Mouse (Mus musculus) liver, embryonic 11.5 days (tissue): Measurements from ENCODE around the gene Zbtb8os. TPM values are rescaled to one million over a fixed set of nuclear protein-coding genes. Genes with fewer than 3 reads are reported as not detected.

Experiments used
- ATAC-seq: fragments of 200-750 bp; cut with Nextera tagmentation; replicated peaks from 2 replicates; pipeline ENCODE4 v1.8.0; 2017; ENCODE audit warnings: moderate number of reproducible peaks, mild to moderate bottlenecking, moderate TSS enrichment, moderate library complexity; ENCODE audit not compliant: low FRiP score
- DNase-seq: peaks from one replicate; pipeline ENCODE4 v3.0.0-alpha.2; 2017; ENCODE audit warnings: low spot score
- H3K27ac ChIP-seq: fragments of 300-500 bp; sonication (generic); 2 replicates; pipeline ENCODE4 v1.5.1; 2014; ENCODE audit warnings: mild to moderate bottlenecking, low read depth, low read length, control low read depth
- H3K27me3 ChIP-seq: fragments of 300-500 bp; sonication (generic); replicated peaks from 2 replicates; pipeline ENCODE4 v1.6.1; 2014; ENCODE audit warnings: low read length, mixed read lengths; ENCODE audit not compliant: control insufficient read depth, insufficient read depth
- H3K36me3 ChIP-seq: fragments of 300-500 bp; sonication (generic); 2 replicates; pipeline ENCODE4 v1.6.1; 2014; ENCODE audit warnings: mild to moderate bottlenecking, low read length, moderate library complexity, mixed read lengths; ENCODE audit not compliant: control insufficient read depth, insufficient read depth
- H3K4me1 ChIP-seq: fragments of 300-500 bp; sonication (generic); replicated peaks from 2 replicates; pipeline ENCODE4 v1.6.1; 2014; ENCODE audit warnings: low read length, mixed read lengths; ENCODE audit not compliant: control insufficient read depth, insufficient read depth
- H3K4me2 ChIP-seq: fragments of 300-500 bp; sonication (generic); 2 replicates; pipeline ENCODE4 v1.6.1; 2014; ENCODE audit warnings: mild to moderate bottlenecking, control low read depth, moderate library complexity
- H3K4me3 ChIP-seq: fragments of 300-500 bp; sonication (generic); 2 replicates; pipeline ENCODE4 v1.5.1; 2014; ENCODE audit warnings: low read depth, low read length, control low read depth
- H3K9ac ChIP-seq: fragments of 300-500 bp; sonication (generic); 2 replicates; pipeline ENCODE4 v1.6.1; 2014; ENCODE audit warnings: low read depth, low read length, control low read depth
- H3K9me3 ChIP-seq: fragments of 300-500 bp; sonication (generic); 2 replicates; pipeline ENCODE4 v1.6.1; 2016; ENCODE audit warnings: low read length, inconsistent platforms, mixed read lengths; ENCODE audit not compliant: control insufficient read depth
- WGBS: fragments of 180-500 bp; shearing (Covaris S2); extraction: QIAGEN DNeasy Blood & Tissue Kit; methylation state at CpG from one replicate; pipeline ENCODE4 v1.1.7; 2014; 5-methylcytosine and 5-hydroxymethylcytosine counted together
- polyA plus RNA-seq: library from polyadenylated mRNA; unstranded; fragments of >200 nt; fragmentation: Nextera tagmentation; extraction: Ambion mirVana; gene quantifications from 2 replicates; pipeline ENCODE4 v1.2.1, GENCODE M21; 2014

Gene Zbtb8os
- polyA plus RNA-seq: 42.2 and 53.9 TPM in 2 replicates

DNA sequence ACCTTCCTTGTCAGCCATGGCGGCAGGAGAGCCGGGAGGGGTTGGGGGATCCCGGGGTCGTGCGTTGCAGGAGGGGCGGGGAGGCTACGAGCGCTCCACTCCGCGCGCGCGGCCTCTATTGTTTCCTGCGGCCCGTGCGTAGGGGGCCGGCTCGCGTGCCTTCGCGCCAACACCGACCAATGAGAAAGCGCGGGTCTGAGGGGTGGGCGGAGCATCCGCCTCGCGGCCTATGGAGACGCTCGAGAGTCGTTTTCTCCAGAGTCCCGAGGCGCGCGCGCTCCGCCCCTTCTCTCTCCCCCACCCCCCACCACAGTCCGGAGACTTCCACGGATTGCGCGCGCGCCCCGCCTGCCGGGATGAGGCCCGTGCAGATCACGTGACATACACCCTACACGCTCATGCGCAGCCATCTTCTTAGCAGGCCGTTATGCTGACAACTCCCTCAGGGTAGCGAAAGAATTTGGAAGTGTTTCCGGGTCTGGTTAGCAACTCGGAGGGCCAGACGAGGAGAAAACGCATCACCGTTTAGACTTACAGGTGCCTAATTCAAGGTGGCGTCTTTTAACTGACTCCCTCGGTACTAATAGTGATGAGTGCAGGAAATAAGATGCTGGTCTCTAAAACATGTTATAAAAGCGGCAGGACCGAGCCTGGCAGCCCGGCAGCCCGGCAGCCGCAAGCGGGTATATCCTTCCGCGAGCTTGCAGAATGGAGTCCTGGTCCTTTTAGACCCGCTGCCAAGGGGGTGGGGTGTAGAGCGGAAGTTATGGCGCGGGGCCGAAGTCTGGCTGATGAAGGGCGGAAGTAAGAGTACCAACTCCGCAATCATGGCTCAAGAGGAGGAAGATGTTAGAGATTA is at the start of gene Zbtb8os, which contains the start of gene Rbbp4:
Gene Zbtb8os (plus strand): TSS at position 480 of the 859 bp plus-strand sequence.
Gene Rbbp4 (minus strand): TSS at position 155 of the 859 bp plus-strand sequence.
- under 1% methylated on average over 71 of the region's 73 CpGs for WGBS
- H3K36me3 ChIP-seq: peaks cover 11% of the 10 kb centered on the region; the same call in 1 of the 2 replicates
- no peaks in the 10 kb centered on the region for H3K9me3 ChIP-seq
- peak within 1 kb of the TSS; percentile 97 for H3K4me3 ChIP-seq
- ATAC-seq (peak; percentile 94), DNase-seq (peak; percentile 99)
- peak within 1 kb of the TSS; percentile 91 for H3K9ac ChIP-seq
- H3K4me2 ChIP-seq: peak within 1 kb of the TSS; percentile 89
- peak within 1 kb of the TSS; percentile 98 for H3K27ac ChIP-seq
- no peaks in the 10 kb centered on the region for H3K27me3 ChIP-seq
- peaks cover 51% of the 10 kb centered on the region for H3K4me1 ChIP-seq

DNA sequence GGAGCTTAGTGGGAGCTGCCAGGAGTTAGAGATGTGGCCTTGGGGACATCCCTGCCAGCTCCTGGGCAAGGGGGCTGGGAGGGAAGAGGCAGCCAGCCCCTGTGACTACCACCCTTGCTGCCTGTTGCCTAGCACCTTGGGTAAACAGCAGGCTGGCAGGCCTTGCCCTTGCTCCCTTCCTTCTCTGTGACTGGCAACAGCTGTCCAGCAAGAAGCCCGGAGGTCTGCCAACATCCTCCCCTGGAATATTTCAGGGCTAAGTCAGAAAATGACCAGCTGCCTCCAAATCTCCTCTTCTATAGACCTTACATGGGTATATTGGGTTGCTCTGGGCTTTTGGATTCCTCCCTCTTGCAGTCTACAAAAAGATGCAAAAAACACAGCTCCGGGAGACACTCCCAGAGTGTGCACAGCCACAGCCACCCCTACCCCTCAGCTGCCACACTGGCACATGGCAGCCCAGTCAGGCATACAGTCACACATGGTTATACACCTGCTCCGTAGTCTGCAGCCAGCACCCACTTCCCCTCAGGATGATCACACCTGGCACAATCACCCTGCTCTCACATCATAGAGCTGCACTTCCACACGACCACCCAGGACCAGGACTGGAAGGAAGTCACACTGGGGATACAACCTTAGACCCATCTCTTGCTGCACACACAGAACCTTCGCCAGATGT is 49.4 kb upstream of the Zbtb8os start:
- Histone ChIP-seq H3K36me3 (no peaks in the 10 kb centered on the region), H3K4me2 (no peak overlapping the region), H3K27ac (no peak overlapping the region), H3K9ac (no peak overlapping the region), H3K4me1 (peaks cover 13% of the 10 kb centered on the region), H3K4me3 (no peak overlapping the region), H3K9me3 (no peaks in the 10 kb centered on the region), H3K27me3 (peaks cover 35% of the 10 kb centered on the region)
- WGBS: 59% methylated on average over 5 of the region's 5 CpGs
- no peak for DNase-seq
- no peak for ATAC-seq

DNA sequence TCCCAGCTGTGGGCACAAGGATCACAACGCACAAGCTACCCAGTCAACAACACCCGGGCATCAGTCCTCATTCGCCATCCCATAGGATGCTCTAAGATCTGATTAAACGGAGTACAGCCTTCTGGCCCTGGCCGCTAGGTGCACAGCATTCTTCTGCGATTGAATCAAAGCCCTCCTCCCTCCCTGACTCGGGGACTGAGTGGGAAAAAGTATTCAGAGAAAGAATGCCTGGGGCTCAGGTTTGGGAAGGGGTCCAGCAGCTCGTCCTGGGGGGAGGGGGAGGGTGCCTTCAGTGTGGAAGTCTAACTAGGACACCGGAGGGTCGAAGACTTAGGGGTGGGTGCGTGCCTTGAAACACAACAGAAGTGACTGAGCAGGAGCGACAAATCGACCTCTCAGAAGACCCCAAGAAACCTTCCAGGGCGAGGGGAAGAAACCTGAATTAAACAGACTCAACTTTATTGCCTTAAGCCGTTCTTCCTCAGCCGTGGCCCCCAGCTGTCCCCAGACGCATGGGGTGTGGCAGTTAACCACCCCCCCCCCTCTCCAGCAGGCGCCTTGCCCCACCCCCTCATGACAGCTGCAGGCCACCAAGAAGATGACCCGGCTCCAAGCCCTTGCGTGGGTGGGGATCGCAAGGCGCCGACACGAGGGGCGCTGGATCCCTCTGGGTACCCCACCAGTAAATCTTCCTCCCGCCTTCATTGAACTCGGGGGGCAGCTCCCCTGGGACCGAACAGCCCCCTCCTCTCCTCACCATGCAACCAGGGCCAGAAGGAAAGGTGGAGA is 48.6 kb upstream of the Zbtb8os start:
- Histone ChIP-seq H3K36me3 (no peaks in the 10 kb centered on the region), H3K27ac (no peak overlapping the region), H3K4me1 (peaks cover 13% of the 10 kb centered on the region), H3K9me3 (no peaks in the 10 kb centered on the region), H3K4me2 (peak overlapping the region; percentile 99), H3K9ac (peak overlapping the region; percentile 56; the same call in 1 of the 2 replicates), H3K27me3 (peaks cover 35% of the 10 kb centered on the region), H3K4me3 (peak overlapping the region; percentile 64)
- ATAC-seq: no peak
- 5% methylated on average over 28 of the region's 28 CpGs for WGBS
- DNase-seq: no peak

DNA sequence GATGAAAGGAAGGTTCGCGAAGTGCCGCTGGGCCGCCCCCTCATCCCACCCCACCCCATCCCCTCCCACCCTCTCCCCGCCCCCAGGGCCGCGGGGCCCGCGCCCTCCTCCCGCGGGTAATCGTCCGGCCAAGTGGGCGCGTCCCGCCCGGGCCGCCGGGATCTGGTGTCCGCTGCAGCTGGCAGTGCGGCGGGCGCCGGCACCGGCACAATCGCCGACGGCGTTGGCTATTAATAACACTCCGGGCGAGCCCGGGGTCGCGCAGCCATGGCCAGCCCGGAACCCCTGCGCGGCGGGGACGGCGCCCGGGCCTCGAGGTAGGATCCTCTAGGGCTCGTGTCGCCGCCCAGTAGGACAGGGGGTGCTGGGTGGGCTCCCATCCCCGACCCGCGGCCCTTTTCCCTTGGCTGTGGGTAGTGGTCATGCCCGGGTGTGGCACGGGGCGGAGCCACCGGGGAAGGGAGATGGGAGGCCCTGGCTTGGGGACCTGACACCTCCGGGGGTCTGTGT is 48.0 kb upstream of the Zbtb8os start, which contains the start of gene Sync:
Gene Sync (plus strand): TSS at position 146 of the 510 bp plus-strand sequence.
- H3K9me3 ChIP-seq: no peaks in the 10 kb centered on the region
- ATAC-seq: peak; percentile 31; the same call in 1 of the 2 replicates
- no peak within 1 kb of the TSS for H3K27ac ChIP-seq
- H3K4me1 ChIP-seq: peaks cover 13% of the 10 kb centered on the region
- no peak for DNase-seq
- H3K27me3 ChIP-seq: peaks cover 35% of the 10 kb centered on the region
- H3K4me2 ChIP-seq: peak within 1 kb of the TSS; percentile 99
- H3K36me3 ChIP-seq: no peaks in the 10 kb centered on the region
- 1% methylated on average over 53 of the region's 53 CpGs for WGBS
- H3K9ac ChIP-seq: peak within 1 kb of the TSS; percentile 56
- H3K4me3 ChIP-seq: peak within 1 kb of the TSS; percentile 64

- ATAC-seq (no peak), DNase-seq (no peak)
- 56% methylated on average over 3 of the region's 3 CpGs for WGBS
- H3K4me1 ChIP-seq: peaks cover 13% of the 10 kb centered on the region
- H3K4me3 ChIP-seq: peak overlapping the region; percentile 64; the same call in 1 of the 2 replicates
- no peak overlapping the region for H3K27ac ChIP-seq
- no peaks in the 10 kb centered on the region for H3K9me3 ChIP-seq
- peak overlapping the region; percentile 99 for H3K4me2 ChIP-seq
- peaks cover 35% of the 10 kb centered on the region for H3K27me3 ChIP-seq
- no peaks in the 10 kb centered on the region for H3K36me3 ChIP-seq
- H3K9ac ChIP-seq: no peak overlapping the region
Measured at GRCm38 (mm10) chr4:129288067-129288466, 47.4 kb upstream of the Zbtb8os start.

DNA sequence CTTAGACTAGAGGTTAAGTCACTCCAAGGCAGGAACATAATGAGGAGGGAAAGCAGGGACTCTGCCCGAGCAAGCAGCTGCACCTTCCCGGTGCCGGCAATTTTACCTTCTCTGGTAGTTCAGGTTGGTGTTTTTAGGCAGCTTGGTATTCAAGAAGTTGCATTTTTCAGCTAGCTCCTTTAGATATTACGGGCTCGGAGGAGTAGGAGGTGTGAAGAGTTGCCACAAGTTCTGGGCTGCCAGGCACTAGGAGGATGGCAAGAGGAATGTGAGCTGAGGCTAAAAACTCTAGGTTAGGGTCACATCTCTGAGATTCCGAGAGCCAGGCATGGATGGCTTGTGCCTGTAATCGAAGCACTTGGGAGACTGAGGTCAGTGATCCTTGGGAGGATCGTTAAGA is 45.8 kb upstream of the Zbtb8os start:
- H3K27ac ChIP-seq: no peak overlapping the region
- peaks cover 13% of the 10 kb centered on the region for H3K4me1 ChIP-seq
- H3K4me2 ChIP-seq: no peak overlapping the region
- no peak for ATAC-seq
- H3K36me3 ChIP-seq: no peaks in the 10 kb centered on the region
- WGBS: 85% methylated on average over 8 of the region's 8 CpGs
- peaks cover 40% of the 10 kb centered on the region for H3K27me3 ChIP-seq
- no peak for DNase-seq
- H3K9ac ChIP-seq: no peak overlapping the region
- H3K4me3 ChIP-seq: no peak overlapping the region
- no peaks in the 10 kb centered on the region for H3K9me3 ChIP-seq

GRCm38 (mm10) chr4:129292831-129293230 is 42.7 kb upstream of the Zbtb8os start:
- peaks cover 15% of the 10 kb centered on the region for H3K27me3 ChIP-seq
- H3K4me3 ChIP-seq: no peak overlapping the region
- H3K9ac ChIP-seq: no peak overlapping the region
- peaks cover 16% of the 10 kb centered on the region for H3K4me1 ChIP-seq
- no peak for ATAC-seq
- no peaks in the 10 kb centered on the region for H3K36me3 ChIP-seq
- H3K4me2 ChIP-seq: no peak overlapping the region
- WGBS: 59% methylated on average over 7 of the region's 7 CpGs
- DNase-seq: peak; percentile 30
- H3K9me3 ChIP-seq: no peaks in the 10 kb centered on the region
- H3K27ac ChIP-seq: no peak overlapping the region

DNA sequence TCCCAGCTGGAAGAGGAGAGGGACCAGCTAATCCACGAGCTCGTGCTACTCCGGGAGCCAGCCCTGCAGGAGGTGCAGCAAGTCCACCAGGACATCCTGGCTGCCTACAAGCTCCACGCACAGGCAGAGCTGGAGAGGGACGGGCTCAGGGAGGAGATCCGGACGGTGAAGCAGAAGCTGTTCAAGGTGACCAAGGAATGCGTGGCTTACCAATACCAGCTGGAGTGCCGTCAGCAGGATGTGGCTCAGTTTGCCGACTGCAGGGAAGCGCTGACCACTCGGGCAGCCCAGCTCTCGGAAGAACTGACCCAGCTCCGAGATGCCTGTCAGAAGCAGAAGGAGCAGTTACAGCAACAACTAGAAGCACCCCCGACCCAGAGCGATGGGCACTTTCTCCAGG is 41.8 kb upstream of the Zbtb8os start:
- Histone ChIP-seq H3K4me3 (no peak overlapping the region), H3K27me3 (peaks cover 6% of the 10 kb centered on the region; the same call in 1 of the 2 replicates), H3K36me3 (no peaks in the 10 kb centered on the region), H3K4me1 (peaks cover 15% of the 10 kb centered on the region), H3K27ac (no peak overlapping the region), H3K9me3 (no peaks in the 10 kb centered on the region), H3K9ac (no peak overlapping the region), H3K4me2 (0 out of 2 replicates have a peak overlapping the region, but pooled peaks have one; percentile 6)
- WGBS: 38% methylated on average over 16 of the region's 16 CpGs
- peak; percentile 45 for DNase-seq
- no peak for ATAC-seq
